Mouse (Mus musculus): ENCODE measurements around the gene Cfap77.
"Not testable (repeated sequence)": the region's sequence is repeated elsewhere in the genome, so short reads cannot be mapped to it uniquely, and the experiment has no call there.

The Cfap77 gene

DNA sequence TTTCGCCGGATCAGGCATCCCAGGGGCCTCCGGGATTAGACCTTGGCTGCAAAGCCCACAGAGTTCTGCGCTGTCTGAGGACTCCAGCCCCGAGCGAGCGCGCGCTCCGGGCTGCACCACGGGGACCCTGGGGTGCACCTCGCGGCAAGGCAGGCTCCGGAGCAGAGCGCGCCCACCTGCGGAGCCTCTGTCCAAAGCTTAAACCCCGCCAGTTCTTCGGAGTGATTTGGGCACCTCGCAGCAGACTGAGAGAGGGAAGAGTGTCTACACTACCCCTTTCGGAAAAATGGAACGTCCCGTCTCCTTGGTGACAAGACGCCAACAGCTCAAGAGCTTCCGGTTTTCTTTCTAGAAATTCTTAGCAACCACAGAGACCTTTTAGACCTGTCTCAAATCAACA lies at the start of gene Cfap77:
TSS of gene Cfap77 (minus strand) at position 76 of the 400 bp plus-strand sequence.
- peak; percentile 83 to 84 for DNase-seq (ENCODE audit: low spot score in 2 of 2)

DNA sequence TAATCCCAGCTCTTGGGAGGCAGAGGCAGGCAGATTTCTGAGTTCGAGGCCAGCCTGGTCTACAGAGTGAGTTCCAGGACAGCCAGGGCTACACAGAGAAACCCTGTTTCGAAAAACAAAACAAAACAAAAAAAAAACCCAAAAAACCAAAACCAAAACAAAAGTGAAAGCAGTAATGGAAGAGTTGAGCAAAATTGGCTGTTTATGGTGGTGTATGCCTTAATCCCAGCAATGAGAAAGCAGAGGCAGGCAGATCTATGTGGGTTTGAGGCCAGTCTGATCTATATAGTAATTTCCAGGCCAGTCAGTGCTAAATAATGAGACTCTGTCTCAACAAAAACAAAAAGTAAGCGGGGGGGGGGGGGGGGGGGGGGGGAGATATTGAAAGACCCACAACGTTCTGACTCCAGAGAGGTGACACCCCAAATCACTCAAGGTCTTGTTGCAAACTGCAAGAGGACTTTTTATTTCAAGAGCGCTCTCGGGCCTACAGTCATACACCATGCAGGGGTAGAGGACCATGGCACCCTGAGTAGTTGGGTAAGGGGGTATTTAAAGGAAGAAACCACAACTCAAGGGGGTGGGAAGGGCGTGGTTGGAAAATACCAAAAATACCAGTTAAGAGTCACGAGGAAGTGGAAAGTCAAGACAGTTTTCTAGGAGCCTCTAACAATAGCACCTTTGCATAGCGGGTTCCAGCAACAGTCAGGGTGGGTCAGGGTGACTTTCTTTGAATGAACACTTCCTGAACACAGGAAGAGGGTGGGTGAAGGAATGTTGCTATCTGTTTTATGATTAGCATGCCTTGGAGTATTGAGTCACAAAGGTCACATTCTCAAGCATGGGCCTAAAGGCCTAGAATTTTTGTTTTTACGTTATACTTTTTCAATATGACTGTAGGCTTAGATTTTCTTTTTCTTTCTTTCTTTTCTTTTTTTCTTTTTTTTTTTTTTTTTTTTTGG lies 47.8 kb upstream of the Cfap77 start:
- DNase-seq (ENCODE audit: low spot score in 2 of 2), result not testable (repeated sequence)

DNA sequence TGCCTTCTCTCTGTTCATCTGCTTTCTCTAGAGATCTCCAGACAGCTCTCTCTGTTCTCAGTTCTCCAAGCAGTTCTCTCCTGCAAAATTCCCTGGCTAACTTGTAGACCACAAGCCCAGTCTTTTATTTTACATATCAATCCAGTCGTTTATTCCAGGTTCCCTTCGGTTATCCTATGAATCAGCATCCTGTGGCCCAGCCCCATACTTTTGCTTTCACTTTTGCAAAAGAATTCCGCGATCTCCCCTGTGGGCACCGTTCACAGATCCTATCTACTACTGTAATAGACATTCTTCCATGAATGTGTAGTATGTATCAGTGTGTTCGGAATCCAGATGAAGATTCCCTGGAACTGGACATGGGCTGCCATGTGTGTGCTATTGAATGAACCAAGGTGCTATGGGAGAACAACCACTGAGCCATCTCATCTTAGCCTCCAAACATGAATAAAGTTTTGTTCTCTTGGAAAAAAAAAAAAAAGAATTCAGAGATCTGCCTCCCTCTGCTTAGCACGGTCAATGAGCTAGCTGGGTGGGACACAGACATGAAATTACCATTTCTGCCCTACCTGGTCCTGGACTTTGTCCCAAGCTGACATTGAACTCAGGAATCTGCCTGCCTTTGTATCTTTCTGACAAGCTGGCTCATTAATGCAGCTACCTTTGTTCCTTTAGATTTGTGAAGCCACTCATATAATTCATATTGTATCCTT lies 46.1 kb upstream of the Cfap77 start:
- no peak for DNase-seq (ENCODE audit: low spot score in 2 of 2)

DNA sequence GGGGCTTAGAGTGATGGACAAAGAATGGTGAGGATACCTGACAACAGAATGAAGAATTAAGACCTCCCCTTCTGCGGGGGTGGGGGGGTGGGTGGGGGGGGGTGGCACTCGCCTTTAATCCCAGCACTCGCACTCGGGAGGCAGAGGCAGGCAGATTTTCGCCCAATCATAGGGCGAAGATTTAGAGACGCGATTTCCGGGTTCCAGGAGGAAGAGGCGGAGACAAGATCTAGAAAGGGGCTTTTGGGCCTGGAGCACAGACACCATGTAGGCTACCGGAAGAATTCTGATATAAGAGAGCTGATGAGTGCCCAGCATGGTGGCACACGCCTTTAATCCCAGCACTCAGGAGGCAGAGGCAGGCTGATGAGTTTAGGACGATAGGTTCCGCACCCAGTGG lies 44.8 kb upstream of the Cfap77 start:
- no peak for DNase-seq (ENCODE audit: low spot score in 2 of 2)

DNA sequence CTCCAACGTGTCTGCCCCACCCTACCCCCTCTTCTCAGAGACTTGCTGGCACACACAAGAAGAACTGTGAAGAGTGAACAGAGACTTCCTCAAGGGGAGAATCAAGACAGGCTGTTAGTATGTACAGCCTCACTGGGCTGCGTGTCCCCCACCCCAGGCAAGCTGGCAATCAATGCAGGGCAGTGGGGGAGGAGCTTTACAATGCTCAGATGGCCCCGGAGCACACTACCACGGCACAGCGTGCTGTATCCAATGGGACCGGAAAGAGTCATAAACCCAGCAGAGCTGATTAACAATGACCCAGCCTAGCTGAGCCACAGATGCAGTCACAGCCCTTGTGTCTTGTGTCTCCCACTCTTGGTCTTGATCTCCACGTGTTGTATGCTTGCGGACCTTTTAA lies 43.9 kb upstream of the Cfap77 start:
- no peak for DNase-seq (ENCODE audit: low spot score in 2 of 2)

DNA sequence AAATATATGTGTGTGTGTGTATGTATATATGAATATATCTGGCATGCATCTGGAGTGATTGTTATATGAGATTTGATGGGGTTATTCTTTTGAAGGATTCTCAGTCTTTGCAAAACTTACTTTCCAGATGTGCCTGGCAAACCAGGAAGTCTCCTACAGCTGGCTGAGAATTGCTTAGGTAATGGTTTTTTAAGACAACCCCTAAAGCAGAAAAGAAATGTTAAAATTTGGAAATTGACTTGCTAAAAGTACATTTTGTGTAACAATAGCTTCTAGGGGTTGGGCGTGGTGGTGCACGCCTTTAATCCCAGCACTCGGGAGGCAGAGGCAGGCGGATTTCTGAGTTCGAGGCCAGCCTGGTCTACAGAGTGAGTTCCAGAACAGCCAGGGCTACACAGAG lies 43.1 kb upstream of the Cfap77 start:
- DNase-seq (ENCODE audit: low spot score in 2 of 2), result not testable (repeated sequence)

DNA sequence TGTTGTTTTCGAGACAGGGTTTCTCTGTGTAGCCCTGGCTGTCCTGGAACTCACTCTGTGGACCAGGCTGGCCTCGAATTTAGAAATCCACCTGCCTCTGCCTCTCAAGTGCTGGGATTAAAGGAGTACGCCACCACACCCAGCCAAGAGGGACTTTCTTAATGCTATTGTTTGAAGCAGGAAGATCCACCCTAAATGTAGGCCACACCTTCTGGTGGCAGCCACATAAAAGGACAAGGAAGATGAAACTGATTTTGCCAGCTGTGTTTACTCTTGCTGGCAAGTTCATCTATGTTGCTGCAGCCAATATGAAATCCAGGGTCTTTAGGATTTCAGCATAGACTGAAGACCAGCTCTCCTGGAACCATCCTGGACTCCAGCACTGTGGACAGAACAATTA lies 42.6 kb upstream of the Cfap77 start:
- DNase-seq (ENCODE audit: low spot score in 2 of 2), result peak in 1 of 2 experiments; percentile 13

DNA sequence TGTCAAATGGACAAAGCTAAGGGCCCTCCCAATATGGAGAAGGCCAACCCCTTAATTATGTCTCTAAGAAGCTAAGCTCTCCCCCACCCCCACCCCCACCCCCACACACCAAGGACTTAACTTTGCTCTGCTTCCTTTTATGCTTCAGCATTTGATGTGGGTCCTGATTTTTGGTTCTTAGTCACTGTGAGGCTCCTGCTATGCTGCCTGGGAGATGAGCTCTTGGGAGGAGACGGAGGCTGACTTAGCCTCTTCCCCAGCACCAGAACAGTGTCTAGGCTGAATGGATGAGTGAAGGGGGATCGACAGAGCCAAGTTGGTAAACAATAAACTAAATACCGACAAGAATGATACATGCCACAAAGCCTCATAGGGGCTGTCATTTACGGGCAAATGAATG lies 41.9 kb upstream of the Cfap77 start:
- DNase-seq (ENCODE audit: low spot score in 2 of 2), result no peak

DNA sequence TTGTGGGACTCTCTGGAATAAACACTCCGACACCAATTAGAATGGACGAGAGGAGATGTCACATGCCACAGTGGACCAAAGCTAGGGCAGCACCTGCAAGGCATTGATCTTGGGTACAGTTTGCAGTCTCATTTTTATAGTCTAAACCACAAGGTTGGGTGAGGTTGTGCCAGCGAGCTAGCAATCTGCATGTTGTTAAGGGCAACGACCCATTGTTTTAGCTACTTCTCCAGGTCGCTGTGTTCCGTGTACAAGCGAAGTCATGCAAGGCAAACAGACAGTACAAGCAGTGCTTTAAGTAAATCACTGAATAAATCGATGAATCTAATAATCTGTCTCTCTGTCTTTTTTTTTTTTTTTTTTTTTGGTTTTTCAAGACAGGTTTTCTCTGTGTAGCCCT lies 40.8 kb upstream of the Cfap77 start:
- no peak for DNase-seq (ENCODE audit: low spot score in 2 of 2)

DNA sequence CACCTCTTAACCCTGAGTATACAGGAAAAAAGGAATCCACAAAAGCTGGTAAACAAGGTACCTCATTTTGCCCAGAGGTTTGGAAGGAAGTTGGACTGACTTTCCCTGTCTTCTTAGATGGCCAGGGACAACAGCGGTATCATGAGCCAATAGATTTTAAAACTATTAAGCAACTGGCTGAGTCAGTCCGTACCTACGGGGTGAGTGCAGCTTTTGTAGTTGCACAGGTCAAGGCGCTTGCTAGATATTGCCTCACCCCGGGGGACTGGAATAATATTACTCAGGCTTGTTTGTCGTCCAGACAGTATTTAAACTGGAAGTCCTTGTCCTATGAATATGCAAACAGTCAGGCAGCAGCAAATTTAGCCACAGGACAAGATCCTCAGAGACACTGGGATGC lies 34.4 kb upstream of the Cfap77 start:
- not testable (repeated sequence) for DNase-seq (ENCODE audit: low spot score in 2 of 2)

DNA sequence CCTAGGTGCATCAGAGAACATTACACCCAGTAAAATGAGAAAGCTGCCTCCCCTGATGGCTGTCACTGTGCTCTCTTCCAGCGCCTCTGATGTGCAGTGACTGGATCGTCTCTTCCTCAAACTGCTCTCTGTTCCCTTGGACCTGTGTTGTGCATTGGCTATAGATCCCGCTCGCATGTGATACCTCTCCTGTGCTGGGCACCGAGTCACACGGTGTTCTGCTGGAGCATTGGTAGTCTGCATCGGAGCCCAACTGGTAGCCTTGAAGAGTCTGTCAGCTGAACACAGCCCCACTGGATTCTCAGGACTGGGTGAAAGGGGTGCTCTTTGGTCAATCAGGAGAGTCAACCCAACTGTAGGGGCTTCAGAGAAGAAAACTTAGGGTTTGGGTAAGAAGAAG lies 31.2 kb upstream of the Cfap77 start:
- DNase-seq (ENCODE audit: low spot score in 2 of 2), result no peak

DNA sequence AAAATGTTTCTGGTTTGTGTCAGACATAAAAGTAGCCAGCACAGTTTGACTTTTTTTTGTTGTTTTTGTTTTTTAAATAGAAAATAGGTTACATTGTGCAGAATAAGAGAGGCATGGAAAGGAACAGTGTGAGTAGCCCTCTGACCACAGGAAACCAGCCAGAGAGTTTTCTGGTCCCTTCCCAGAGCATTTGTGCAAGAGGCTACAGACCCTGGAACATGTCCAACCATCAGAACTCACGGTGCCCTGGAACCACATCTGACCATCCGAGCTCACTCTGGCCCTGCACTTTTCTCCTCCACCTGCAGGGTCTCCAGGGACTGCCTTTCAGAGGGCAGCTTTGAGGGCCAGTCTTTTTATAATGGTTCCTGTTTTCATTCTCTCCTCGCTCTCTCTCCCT lies 27.1 kb upstream of the Cfap77 start:
- DNase-seq (ENCODE audit: low spot score in 2 of 2), result no peak

DNA sequence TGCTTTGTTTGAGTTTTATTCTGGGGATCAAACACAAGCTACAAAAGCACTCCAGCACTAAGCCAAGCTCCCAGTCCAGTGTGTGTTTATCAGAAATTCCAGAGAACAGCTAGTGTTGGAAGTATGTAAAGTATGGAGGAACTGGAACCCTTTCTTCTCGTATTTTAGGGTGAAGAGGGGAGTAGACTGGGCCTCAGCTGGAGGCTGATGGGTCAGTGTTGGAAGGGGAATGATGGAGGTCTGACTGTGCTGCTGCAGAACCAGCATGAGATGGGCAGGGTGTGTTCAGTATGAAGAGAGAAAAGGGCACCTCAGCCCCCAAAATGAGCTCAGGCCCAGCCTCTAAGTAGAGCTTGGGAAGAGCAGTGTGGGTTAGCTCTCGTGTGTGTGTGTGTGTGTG lies 21.4 kb upstream of the Cfap77 start:
- no peak for DNase-seq (ENCODE audit: low spot score in 2 of 2)

DNA sequence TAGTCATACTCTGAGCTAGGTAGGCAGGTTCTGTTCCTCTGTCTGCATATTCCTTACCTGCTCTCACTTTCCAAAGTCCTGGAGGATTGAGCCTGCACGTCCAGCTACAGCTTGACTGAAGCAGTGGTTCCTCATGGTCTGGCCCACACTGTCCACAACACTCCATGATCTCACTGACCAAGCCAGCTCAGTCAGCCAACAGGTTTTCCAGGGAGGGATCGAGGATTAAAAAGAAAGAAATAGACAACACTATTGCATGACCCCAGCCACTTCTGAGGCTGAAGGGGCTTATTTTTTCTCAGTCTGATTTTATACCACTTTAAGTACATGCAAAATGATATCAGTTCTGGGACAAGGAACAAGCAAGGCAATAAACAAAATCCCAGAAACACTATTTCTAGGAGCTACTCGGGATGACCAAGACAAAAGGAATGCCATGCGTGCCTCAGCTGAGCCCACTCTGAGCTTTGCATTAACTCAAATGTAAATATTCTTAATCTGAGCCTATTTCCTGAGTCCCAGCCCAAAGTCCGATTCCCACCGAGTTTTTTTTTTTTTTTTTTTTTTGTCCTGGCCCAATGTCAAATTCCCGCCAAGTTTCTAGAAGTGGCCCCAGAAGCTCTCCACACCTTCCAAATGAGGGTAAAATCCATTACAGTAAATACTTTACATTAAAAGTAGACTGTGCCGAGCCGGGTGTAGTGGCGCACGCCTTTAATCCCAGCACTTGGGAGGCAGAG lies 20.6 kb upstream of the Cfap77 start:
- no peak for DNase-seq (ENCODE audit: low spot score in 2 of 2)

DNA sequence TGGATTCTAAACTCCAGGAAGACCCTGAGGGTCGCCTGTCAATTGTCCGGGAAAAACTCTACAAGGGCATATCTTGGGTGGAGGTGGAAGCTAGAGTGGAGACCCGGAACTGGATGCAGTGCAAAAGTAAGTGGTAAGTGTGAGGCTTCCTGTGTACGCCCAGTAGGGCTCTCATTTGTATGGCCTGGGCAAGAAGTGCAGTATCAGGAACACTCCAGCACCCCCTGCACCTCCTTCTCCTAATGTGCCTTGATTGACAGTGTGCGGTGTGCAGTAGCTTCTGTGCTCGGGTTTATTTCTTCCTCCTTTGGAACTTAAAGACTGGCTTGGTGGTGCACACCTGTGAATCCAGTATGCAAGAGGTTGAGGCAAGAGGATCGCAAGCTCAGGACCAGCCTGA lies 19.8 kb upstream of the Cfap77 start:
- DNase-seq (ENCODE audit: low spot score in 2 of 2), result no peak

DNA sequence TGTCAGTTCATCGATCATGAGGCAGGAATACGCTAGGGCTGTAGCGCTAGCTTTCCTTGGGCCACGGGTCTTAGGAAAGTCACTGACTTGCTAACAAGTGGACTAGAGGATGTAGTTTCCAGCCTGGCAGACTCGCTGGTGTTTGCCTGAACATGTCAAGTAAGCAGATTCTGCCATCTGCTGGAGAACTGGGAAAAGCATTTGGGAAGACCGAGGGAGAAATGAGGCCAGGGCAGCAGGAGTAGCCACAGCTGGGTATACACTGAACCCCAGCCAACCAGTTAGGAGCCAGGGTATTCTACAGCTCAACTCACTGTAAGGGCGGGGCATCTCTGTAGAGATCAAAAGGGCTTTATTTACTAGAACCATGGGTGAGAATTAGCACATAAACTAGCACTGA lies 11.5 kb upstream of the Cfap77 start:
- DNase-seq (ENCODE audit: low spot score in 2 of 2), result no peak

DNA sequence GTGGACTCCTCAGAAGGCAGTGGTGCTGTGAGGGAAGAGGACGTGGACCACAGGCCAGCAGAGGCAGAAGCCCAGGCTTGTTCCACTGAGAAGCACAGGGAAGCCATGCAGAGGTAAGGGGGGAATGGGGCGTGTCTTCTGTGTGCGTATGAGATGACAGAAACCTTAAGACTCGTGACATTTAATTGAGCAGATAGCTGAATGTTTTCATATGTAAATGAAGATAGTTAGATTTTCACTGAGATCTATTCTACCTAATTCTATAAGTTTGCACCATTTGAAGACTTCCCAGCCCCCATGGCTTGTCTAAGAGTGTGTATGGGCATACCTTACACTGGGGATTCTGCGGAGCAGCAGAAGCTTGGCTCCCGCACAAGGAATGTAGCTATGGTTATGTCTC lies 10.9 kb upstream of the Cfap77 start:
- DNase-seq (ENCODE audit: low spot score in 2 of 2), result no peak

DNA sequence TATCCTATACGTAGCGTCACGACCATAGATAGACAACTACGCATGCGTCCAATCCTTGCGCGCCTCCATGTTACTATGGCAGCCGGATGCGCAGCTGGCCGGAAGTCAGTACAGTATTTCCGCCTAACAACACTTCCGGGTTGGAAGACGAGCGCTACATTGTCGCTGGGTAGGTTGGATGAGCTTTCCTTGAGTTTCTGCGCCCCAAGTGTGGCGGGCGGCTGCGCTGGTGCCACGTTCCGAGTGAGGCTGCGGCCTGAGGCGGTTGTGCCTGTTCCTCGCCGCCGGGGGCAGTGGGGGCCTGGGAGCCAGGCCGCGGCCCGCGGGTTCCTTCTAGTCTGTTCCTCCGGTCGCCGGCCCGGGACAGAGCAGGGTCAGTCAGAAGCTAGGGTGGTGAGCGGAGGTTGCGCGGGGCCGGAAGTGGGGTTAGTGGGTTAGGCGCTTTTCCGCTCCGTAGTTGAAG lies 5.3 kb upstream of the Cfap77 start, which contains the start of gene Ttf1:
TSS of gene Ttf1 (plus strand) at position 128 of the 463 bp plus-strand sequence.
- peak; percentile 92 to 93 for DNase-seq (ENCODE audit: low spot score in 2 of 2)

DNA sequence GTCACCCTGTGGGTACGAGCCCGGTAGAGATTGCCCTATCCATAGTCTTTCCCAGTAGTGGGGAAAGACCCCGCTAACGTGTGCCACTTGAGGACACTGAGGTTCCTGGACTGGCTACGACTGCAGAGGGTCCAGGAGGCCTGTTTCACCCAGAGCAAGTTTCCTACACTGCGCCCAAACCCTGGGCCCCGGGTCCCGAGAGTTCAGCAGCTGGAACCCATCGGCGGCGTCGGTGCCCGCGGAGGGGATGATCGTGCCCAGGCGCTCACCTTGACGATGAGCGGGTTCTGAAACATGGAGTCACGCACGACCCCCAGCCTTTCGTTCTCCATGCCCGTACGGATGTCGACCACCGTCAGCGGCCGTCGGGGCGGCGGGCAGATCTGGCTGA lies 326 bp downstream of the Cfap77 start:
- no peak for DNase-seq (ENCODE audit: low spot score in 2 of 2)

DNA sequence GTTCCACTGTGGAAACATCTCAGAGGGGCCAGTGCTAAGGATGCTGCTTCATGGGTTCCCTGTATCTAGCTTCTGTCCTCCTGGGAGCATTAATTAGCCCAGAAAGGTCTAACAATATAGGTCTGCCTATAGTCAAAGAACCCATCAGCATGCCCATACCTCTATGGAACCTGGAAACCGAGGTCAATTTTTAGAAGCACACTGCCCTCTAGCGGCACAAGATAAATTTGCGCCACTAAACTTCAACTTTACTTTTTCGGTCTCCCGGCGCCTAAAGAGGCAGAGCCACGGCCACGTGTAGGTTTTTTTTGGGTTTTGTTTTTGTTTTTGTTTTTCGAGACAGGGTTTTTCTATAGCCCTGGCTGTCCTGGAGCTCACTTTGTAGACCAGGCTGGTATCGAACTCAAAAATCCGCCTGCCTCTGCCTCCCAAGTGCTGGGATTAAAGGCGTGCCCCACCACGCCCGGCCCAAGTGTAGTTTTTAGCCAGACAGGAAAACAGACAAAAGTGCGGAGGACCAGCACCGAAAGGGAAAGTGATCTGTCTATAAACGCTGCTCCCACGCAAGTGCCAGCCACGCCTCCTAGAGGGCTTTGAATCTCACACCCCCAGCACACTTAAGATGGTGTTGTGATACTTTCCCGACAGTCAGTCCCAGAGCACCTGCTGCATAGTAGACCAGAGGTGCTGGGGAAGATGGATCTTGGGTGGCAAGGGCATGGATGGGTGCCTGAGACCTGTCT lies 893 bp downstream of the Cfap77 start:
- DNase-seq (ENCODE audit: low spot score in 2 of 2), result peak; percentile 80 to 88

DNA sequence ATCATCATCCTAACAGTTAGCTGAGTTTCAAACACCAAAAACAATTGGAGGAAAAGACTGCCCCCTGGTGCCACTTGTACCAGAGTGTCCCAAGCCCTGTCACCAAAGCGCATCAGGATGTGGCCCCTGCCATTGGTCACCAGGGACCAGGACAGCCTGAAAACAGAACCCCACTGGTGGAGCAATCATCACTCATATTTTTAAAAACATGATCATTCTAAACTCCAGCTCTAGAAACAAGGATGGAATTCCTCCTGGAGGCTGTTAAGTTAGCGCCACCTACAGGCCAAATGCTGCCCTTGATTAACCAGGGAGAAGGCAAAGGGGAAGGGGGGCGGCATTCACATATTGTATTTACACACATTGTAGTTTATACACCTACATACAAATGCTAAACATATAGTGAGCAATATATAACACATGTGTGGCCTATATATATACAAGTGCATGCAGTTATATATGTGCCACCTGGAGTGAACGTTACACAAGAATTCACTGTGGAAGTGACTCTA lies 1.9 kb downstream of the Cfap77 start:
- DNase-seq (ENCODE audit: low spot score in 2 of 2), result peak; percentile 66 to 76
